Mouse (Mus musculus): Measurements from ENCODE around the gene Prkn. TPM values are rescaled to one million over a fixed set of nuclear protein-coding genes. Genes with fewer than 3 reads are reported as not detected.

Prkn gene
- total RNA-seq, 2 experiments from 2014 or later, result 4.8 to 5.1 TPM

- no peak for DNase-seq
Measured at GRCm38 (mm10) chr17:11765581-11765980, 925.4 kb downstream of the Prkn start.

- DNase-seq, result no peak
Measured at GRCm38 (mm10) chr17:11767301-11767700, 927.1 kb downstream of the Prkn start.

GRCm38 (mm10) chr17:11768345-11768744 is 928.2 kb downstream of the Prkn start:
- no peak for DNase-seq

- no peak for DNase-seq
Measured at GRCm38 (mm10) chr17:11768971-11769370, 928.8 kb downstream of the Prkn start.

GRCm38 (mm10) chr17:11769513-11769912 is 929.3 kb downstream of the Prkn start:
- DNase-seq, result no peak

GRCm38 (mm10) chr17:11779547-11779946 is 939.4 kb downstream of the Prkn start:
- DNase-seq, result no peak

- no peak for DNase-seq
Measured at GRCm38 (mm10) chr17:11780005-11780404, 939.8 kb downstream of the Prkn start.

- DNase-seq, result no peak
Measured at GRCm38 (mm10) chr17:11780805-11781481, 940.8 kb downstream of the Prkn start.

GRCm38 (mm10) chr17:11788270-11788936 is 948.2 kb downstream of the Prkn start:
- DNase-seq, result no peak

GRCm38 (mm10) chr17:11795979-11796378 is 955.8 kb downstream of the Prkn start:
- no peak for DNase-seq

GRCm38 (mm10) chr17:11801226-11801625 is 961.0 kb downstream of the Prkn start:
- no peak for DNase-seq

GRCm38 (mm10) chr17:11807280-11807679 is 967.1 kb downstream of the Prkn start:
- no peak for DNase-seq

- no peak for DNase-seq
Measured at GRCm38 (mm10) chr17:11817886-11818285, 977.7 kb downstream of the Prkn start.

- DNase-seq, result no peak
Measured at GRCm38 (mm10) chr17:11819506-11819905, 979.3 kb downstream of the Prkn start.

GRCm38 (mm10) chr17:11820757-11821156 is 980.6 kb downstream of the Prkn start:
- DNase-seq, result no peak

GRCm38 (mm10) chr17:11829501-11829900 is 989.3 kb downstream of the Prkn start:
- no peak for DNase-seq

GRCm38 (mm10) chr17:11837121-11837520 is 996.9 kb downstream of the Prkn start:
- DNase-seq, result no peak

GRCm38 (mm10) chr17:11844436-11844835 is 1004.3 kb downstream of the Prkn start:
- DNase-seq, result no peak

GRCm38 (mm10) chr17:11844989-11845388 is 1004.8 kb downstream of the Prkn start:
- no peak for DNase-seq

GRCm38 (mm10) chr17:11845506-11845905 is 1005.3 kb downstream of the Prkn start:
- DNase-seq, result no peak

- DNase-seq, result no peak
Measured at GRCm38 (mm10) chr17:11854571-11854970, 1014.4 kb downstream of the Prkn start.

- DNase-seq, result no peak
Measured at GRCm38 (mm10) chr17:11858772-11859405, 1018.7 kb downstream of the Prkn start.

- no peak for DNase-seq
Measured at GRCm38 (mm10) chr17:11861178-11861577, 1021.0 kb downstream of the Prkn start.

GRCm38 (mm10) chr17:11862360-11862759 is 1022.2 kb downstream of the Prkn start:
- no peak for DNase-seq

Measured in heart, postnatal 4 days (tissue).